Mouse (Mus musculus) megakaryocyte, embryonic 14.5 days (primary cell): ENCODE measurements around the gene Cntfr.

Experiments
- FLI1 ChIP-seq: IDR thresholded peaks from 2 replicates; pipeline ENCODE4 v1.6.1; 2012; ENCODE audit warnings: low read length, inconsistent platforms, mixed read lengths
- GATA1 ChIP-seq: IDR thresholded peaks from 3 replicates; pipeline ENCODE4 v1.6.1; 2012; ENCODE audit warnings: mixed read lengths, low read length, inconsistent platforms, borderline replicate concordance

DNA sequence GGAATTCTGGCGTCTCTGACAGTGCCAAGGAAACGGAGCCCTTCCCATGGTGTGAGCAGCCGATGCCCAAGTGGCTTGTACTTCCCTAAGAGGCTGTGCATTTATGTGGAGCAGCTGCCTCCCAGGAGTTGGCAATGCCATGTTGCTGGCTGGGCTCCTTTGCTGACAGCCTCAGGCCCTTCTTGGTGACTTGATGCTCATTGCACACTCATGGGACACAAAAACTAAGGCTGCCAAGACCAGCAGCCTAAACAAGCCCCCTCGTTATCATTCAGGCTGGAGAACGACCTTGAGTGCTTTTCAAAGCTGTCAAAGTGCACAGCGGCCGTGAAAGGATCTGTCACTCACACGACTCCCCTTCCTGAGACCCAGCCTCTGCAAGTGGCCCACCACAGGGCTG is 84.7 kb downstream of the Cntfr start:
- TF ChIP-seq GATA1, result no peak
- no peak for TF ChIP-seq FLI1
